Mouse (Mus musculus): ENCODE results near the gene Kmt5a. TPM values are rescaled to one million over a fixed set of nuclear protein-coding genes. Genes with fewer than 3 reads are reported as not detected.
"Not testable (repeated sequence)": the region's sequence is repeated elsewhere in the genome, so short reads cannot be mapped to it uniquely, and the experiment has no call there.

Gene Kmt5a
- polyA plus RNA-seq, 1 experiment from 2014 or later, result 85.3 TPM

DNA sequence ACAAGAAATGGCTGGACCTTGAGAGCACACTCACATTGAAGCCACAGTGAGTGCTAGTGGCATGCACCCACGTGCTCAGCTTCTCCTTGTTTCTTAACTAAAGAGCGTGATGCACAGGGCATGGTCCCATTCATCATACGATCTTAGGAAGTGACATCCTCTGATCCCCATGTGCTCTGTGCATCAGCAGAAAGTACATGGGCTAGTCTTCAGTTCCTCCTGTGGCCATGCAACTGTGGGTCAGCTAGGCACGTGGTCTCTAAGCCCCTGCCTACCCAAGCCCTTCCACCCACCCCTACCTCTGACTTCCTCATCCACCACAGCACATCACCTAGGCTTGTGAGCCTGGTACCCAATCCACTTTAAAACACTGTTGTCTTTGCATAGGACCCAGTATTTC, 52.9 kb downstream of the Kmt5a start:
- Histone ChIP-seq H3K4me3 (no peak overlapping the region), H3K9ac (no peak overlapping the region), H3K9me3 (replicated peaks) (no peaks in the 10 kb centered on the region), H3K36me3 (peaks cover 41% of the 10 kb centered on the region), H3K4me1 (peaks cover 12% of the 10 kb centered on the region), H3K4me2 (no peak overlapping the region), H3K27ac (no peak overlapping the region), H3K27me3 (replicated peaks) (no peaks in the 10 kb centered on the region)
- 58% methylated on average over 4 of the region's 4 CpGs for WGBS (ENCODE audit: insufficient replicate concordance)
- no peak; the same call in 1 of the 2 replicates for ATAC-seq

DNA sequence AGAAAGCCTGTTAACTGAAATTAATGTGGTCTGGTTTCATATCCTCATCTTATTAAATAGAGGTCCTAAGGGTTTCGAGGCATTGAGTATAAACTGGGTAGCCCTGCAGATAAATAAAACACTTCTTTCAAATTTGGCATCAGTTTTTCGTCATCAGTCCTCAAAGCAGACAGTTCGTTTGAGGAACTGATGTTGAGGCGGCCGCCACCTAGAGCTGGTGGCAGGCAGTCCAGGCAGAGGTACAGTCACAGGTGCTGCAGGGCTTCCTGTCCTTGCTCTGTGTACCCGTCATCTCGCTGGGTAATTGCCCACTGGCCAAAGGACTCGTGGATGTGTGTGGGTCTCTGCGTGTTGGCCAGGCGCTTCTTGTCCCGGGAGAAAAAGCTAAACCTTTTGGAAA, 53.7 kb downstream of the Kmt5a start:
- Histone ChIP-seq H3K4me2 (no peak overlapping the region), H3K36me3 (peaks cover 41% of the 10 kb centered on the region), H3K27ac (no peak overlapping the region), H3K27me3 (replicated peaks) (no peaks in the 10 kb centered on the region), H3K4me1 (peaks cover 21% of the 10 kb centered on the region), H3K4me3 (no peak overlapping the region), H3K9me3 (replicated peaks) (no peaks in the 10 kb centered on the region), H3K9ac (no peak overlapping the region)
- no peak for ATAC-seq
- WGBS (ENCODE audit: insufficient replicate concordance), result 72% methylated on average over 11 of the region's 11 CpGs

DNA sequence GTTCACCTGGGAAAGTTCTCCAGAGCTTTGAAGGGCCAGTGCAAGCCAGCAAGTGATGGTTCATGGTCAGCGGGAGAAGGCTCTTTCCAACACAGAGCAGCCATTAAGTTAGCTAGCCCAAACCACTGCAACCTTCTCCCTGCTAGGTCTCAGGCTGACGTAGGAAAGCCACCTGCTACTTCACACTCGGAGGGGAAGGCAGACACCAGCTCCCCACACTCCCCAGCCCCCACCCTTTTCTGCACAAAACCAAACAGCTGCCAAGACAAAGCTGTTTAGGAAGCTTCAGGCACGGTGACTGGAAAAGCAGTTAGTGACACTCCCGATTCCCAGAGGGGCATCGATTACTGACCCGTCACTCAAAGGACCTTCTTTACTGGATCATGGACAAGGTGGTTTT, 55.8 kb downstream of the Kmt5a start:
- no peaks in the 10 kb centered on the region for H3K27me3 ChIP-seq (replicated peaks)
- no peak overlapping the region for H3K4me2 ChIP-seq
- no peak for ATAC-seq
- H3K4me3 ChIP-seq, result no peak overlapping the region
- H3K36me3 ChIP-seq, result peaks cover 29% of the 10 kb centered on the region
- no peak overlapping the region for H3K9ac ChIP-seq
- H3K4me1 ChIP-seq, result peaks cover 32% of the 10 kb centered on the region
- no peaks in the 10 kb centered on the region for H3K9me3 ChIP-seq (replicated peaks)
- no peak overlapping the region for H3K27ac ChIP-seq
- 70% methylated on average over 7 of the region's 7 CpGs for WGBS (ENCODE audit: insufficient replicate concordance)

DNA sequence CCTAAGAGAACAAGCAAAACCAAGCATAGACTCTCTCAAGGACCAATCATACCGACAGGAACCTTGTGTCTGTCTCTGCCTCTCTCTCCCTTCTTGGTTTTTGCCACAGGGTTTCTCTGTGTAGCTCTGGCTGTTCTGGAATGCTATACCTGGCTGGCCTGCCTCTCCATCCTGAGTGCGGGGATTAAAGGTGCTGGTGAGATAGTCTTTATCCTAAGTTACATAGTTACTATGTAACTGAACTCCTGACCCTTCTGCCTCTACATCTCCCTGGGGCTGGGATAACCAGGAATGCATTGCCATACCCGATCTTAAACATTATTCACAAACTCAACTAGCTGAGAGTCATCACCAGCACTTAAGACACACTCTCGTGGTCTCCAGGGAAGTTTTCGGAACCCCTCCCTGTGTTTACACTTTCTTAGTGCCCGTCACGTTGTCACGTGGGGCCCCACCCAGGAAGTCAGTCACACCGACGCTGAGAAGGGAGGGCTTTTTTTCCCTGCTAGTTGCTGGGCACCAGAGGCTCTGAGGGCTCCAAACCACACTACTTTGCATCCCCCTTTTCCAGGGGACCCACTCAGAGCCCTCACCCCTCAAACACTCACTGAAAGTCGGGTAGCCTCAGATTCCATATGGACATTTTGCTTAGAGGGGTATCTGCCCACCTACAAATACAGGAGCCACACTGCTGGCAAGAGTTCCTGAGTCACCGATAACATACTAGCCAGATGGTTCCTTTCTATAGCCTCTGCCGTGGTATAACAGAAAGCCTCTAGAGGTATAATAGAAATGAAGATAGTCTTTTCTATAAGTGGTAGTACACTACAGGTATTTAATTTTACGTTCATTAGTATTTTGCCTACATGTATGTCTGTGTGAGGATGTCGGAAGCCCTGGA, 57.1 kb downstream of the Kmt5a start:
- H3K9me3 ChIP-seq (replicated peaks), result no peaks in the 10 kb centered on the region
- no peak overlapping the region for H3K27ac ChIP-seq
- H3K9ac ChIP-seq, result no peak overlapping the region; the same call in 1 of the 2 replicates
- ATAC-seq, result no peak
- WGBS (ENCODE audit: insufficient replicate concordance), result 41% methylated on average over 15 of the region's 15 CpGs
- peaks cover 20% of the 10 kb centered on the region for H3K36me3 ChIP-seq
- peaks cover 32% of the 10 kb centered on the region for H3K4me1 ChIP-seq
- H3K4me2 ChIP-seq, result peak overlapping the region; percentile 35
- H3K4me3 ChIP-seq, result no peak overlapping the region
- no peaks in the 10 kb centered on the region for H3K27me3 ChIP-seq (replicated peaks)

DNA sequence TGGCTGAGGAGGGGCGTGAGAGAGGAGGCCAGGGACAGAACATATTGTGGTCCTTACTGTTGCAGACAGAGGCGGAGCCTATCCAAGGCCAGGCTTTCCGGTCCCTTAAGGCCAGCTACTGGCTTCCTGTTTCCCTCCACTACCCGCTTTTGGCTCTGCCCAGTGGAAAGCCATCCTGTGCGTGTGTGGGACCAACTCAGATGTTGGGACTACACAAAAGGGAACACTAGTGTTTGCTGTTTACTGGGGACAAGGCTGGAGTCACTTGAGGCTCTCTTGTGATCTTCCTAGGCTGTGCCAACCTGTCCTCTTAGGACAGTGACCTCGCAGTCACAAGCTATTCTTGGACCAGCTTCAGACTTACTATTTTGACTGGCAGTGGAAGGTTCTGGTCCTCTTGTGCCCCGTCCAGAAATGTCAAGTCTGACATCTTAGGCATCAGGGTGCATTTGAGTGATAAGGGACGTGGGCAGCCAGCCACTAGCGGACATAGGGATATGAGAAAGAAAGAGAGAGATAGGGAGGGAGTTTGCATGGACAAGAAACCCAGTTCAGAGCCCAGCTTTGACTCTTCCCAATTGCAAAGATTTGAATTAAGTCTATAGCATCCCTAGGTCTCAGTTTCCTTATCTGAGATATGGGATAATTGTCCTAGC, 58.6 kb downstream of the Kmt5a start:
- H3K4me3 ChIP-seq, result no peak overlapping the region
- peak overlapping the region; percentile 23; the same call in 1 of the 2 replicates for H3K4me2 ChIP-seq
- H3K27ac ChIP-seq, result no peak overlapping the region
- peaks cover 14% of the 10 kb centered on the region for H3K36me3 ChIP-seq
- no peak overlapping the region for H3K9ac ChIP-seq
- peaks cover 32% of the 10 kb centered on the region for H3K4me1 ChIP-seq
- no peaks in the 10 kb centered on the region for H3K27me3 ChIP-seq (replicated peaks)
- H3K9me3 ChIP-seq (replicated peaks), result no peaks in the 10 kb centered on the region
- WGBS (ENCODE audit: insufficient replicate concordance), result 27% methylated on average over 9 of the region's 9 CpGs
- ATAC-seq, result no peak

DNA sequence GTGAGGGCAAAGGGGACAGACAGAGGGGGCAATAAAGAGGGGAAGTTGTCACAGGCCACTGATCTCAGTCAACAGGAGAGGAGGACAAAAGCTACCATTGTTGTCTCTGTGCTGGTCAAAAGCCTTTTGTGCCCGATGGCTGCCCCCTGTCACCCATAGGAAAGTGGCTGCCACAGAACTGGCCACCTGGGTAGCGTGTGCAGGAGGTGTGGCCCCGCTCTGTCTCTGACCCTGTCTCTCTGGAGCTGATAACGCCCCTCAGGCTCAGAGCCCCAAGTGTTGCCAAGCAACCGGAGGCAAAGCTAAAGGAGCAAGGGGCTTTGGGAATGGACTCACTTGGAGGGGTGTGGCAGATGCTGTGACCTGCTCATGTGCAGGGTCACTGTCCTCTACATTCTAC, 59.3 kb downstream of the Kmt5a start:
- Histone ChIP-seq H3K4me3 (no peak overlapping the region), H3K36me3 (peaks cover 11% of the 10 kb centered on the region; the same call in 1 of the 2 replicates), H3K9me3 (replicated peaks) (no peaks in the 10 kb centered on the region), H3K27ac (no peak overlapping the region), H3K27me3 (replicated peaks) (0 out of 2 replicates have a peak, but pooled peaks cover 3% of the 10 kb centered on the region), H3K4me1 (peaks cover 32% of the 10 kb centered on the region), H3K9ac (no peak overlapping the region), H3K4me2 (peak overlapping the region; percentile 23)
- 28% methylated on average over 5 of the region's 5 CpGs for WGBS (ENCODE audit: insufficient replicate concordance)
- ATAC-seq, result 0 out of 2 replicates have a peak, but pooled peaks have one; percentile 36

DNA sequence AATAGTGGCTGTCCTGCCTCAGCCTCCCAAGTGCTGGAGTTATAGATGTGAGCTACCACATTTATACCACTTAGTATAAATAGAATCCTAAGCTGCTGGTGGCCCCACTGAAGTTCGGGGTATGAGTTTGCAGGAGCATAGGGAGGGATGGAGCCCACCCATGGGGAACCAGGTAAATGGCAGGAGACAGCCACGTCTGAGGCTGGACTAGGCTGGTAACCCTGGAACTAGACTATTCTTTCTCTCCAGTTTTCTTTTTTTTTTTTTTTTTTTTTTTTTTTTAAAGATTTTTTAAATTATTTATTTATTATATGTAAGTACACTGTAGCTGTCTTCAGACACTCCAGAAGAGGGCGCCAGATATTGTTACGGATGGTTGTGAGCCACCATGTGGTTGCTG, 60.3 kb downstream of the Kmt5a start:
- not testable (repeated sequence) for ATAC-seq; H3K9me3 ChIP-seq (replicated peaks); H3K9ac ChIP-seq; H3K27me3 ChIP-seq (replicated peaks); H3K27ac ChIP-seq; H3K4me2 ChIP-seq; H3K4me3 ChIP-seq
- Histone ChIP-seq H3K36me3 (peaks cover 11% of the 10 kb centered on the region; the same call in 1 of the 2 replicates), H3K4me1 (peaks cover 32% of the 10 kb centered on the region)
- 58% methylated on average over 4 of the region's 4 CpGs for WGBS (ENCODE audit: insufficient replicate concordance)

DNA sequence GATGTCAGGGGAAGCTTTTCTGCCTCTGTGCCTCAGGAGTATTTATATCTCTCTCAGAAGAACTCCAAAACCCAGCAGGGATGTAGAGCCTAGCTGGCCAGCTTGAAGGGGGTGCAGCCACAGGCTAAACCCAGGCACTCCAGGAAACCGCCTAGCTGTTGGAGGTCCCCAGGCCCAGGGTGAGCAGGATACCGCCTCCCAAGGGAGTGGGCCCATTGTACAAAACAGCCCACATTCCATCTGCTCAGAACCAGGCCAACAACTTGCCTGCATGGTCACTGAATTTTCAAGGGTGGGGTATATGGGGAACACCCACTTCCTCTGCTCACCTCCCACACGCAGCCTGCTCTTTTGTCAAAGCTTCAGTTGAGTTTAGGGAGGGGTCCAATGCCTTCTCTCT, 60.8 kb downstream of the Kmt5a start:
- H3K9ac ChIP-seq, result no peak overlapping the region
- peaks cover 32% of the 10 kb centered on the region for H3K4me1 ChIP-seq
- 0 out of 2 replicates have a peak, but pooled peaks cover 6% of the 10 kb centered on the region for H3K27me3 ChIP-seq (replicated peaks)
- no peak overlapping the region for H3K4me3 ChIP-seq
- peaks cover 11% of the 10 kb centered on the region; the same call in 1 of the 2 replicates for H3K36me3 ChIP-seq
- ATAC-seq, result no peak
- no peaks in the 10 kb centered on the region for H3K9me3 ChIP-seq (replicated peaks)
- H3K4me2 ChIP-seq, result no peak overlapping the region
- no peak overlapping the region for H3K27ac ChIP-seq
- WGBS (ENCODE audit: insufficient replicate concordance), result 81% methylated on average over 3 of the region's 3 CpGs

DNA sequence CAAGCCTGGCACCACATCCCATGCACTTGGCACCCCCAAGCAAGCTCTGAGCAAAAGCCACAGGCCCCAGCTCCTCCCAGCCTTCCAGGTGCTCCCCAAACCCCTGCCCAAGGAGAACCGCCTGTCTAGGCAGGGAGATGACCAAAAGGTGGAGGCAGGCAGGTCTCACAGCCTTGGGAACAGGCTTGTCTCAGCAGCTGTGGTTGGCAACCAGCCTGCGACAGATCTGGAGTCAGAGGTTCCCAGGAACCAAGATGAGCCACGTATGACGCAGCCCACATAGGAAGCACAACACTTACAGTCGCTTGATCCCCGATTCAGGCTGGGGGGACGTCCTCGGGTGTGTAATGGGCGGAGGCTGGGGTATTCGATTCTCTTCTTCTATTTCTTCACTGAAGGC, 61.8 kb downstream of the Kmt5a start:
- Histone ChIP-seq H3K4me2 (no peak overlapping the region), H3K27me3 (replicated peaks) (0 out of 2 replicates have a peak, but pooled peaks cover 6% of the 10 kb centered on the region), H3K9me3 (replicated peaks) (no peaks in the 10 kb centered on the region), H3K9ac (no peak overlapping the region), H3K4me1 (peaks cover 29% of the 10 kb centered on the region), H3K27ac (no peak overlapping the region), H3K36me3 (peaks cover 11% of the 10 kb centered on the region; the same call in 1 of the 2 replicates), H3K4me3 (no peak overlapping the region)
- WGBS (ENCODE audit: insufficient replicate concordance), result 74% methylated on average over 10 of the region's 10 CpGs
- ATAC-seq, result no peak

DNA sequence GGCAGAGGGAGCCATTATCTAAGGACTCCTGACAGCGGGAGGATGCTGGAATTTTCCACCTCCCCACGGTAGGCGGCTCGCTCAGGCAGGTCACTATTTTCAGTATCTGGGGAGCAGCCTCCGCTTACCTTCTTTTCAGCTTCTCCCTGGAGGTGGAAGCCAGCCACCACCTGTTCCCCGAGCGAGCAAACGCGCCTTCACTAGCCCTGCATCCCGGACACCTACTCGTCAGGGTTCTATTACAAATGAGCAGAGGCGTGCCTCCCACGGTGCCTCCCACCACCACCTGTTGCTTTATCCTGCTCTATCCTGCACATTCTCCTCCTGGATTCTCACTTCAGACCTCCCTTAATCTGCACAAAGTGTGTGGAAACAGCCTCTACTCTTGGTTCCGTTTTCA, 64.0 kb downstream of the Kmt5a start:
- Histone ChIP-seq H3K9me3 (replicated peaks) (no peaks in the 10 kb centered on the region), H3K9ac (no peak overlapping the region), H3K36me3 (peaks cover 11% of the 10 kb centered on the region; the same call in 1 of the 2 replicates), H3K4me2 (no peak overlapping the region), H3K4me3 (no peak overlapping the region), H3K27ac (no peak overlapping the region), H3K27me3 (replicated peaks) (0 out of 2 replicates have a peak, but pooled peaks cover 14% of the 10 kb centered on the region), H3K4me1 (peaks cover 9% of the 10 kb centered on the region)
- WGBS (ENCODE audit: insufficient replicate concordance), result 61% methylated on average over 14 of the region's 14 CpGs
- no peak for ATAC-seq

DNA sequence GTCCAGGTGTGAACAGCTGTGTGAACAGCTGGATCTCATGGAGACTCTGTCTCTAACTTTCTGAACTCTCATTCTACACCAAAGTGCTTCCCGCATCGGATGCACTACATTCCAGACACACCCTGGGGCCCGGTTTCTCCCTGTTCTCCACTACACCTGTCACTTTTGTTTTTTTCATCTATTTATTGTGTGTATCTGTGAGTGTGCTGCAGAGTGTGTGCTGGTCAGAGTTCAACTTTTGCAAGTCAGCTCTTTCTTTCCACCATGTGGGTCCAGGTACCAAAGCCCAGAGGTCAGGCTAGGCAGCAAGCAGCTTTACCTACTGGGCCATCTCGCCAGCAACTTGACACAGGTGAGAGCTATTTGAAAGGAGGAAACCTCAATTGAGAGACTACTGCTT, 65.5 kb downstream of the Kmt5a start:
- Histone ChIP-seq H3K36me3 (peaks cover 11% of the 10 kb centered on the region; the same call in 1 of the 2 replicates), H3K4me1 (no peaks in the 10 kb centered on the region), H3K9me3 (replicated peaks) (no peaks in the 10 kb centered on the region), H3K27me3 (replicated peaks) (0 out of 2 replicates have a peak, but pooled peaks cover 14% of the 10 kb centered on the region), H3K4me3 (no peak overlapping the region), H3K4me2 (no peak overlapping the region), H3K9ac (no peak overlapping the region), H3K27ac (no peak overlapping the region)
- WGBS (ENCODE audit: insufficient replicate concordance), result 84% methylated on average over 4 of the region's 4 CpGs
- no peak for ATAC-seq

All from liver, embryonic 12.5 days (tissue).